Mouse (Mus musculus) ES-E14 (cell line): ENCODE measurements at regions not wholly inside any gene's neighbourhood (a gene's known extent, or its start where the extent isn't known, plus 50 kb on each side); places are given as distances from the start of the nearest gene placed in this dataset.

ENCODE experiments used
- DNase-seq: peaks from one replicate; pipeline ENCODE4 v3.0.0-alpha.2; 2013; ENCODE audit warnings: low read depth, low spot score
- H3K27ac ChIP-seq: 2 replicates; pipeline ENCODE4 v1.5.1; 2012; ENCODE audit warnings: low read depth, mild to moderate bottlenecking, low read length, moderate library complexity, mixed read lengths; ENCODE audit not compliant: poor library complexity, insufficient read depth, severe bottlenecking
- H3K36me3 ChIP-seq: 2 replicates; pipeline ENCODE4 v1.6.1; 2012; ENCODE audit warnings: mild to moderate bottlenecking, low read length, moderate library complexity, mixed read lengths; ENCODE audit not compliant: control insufficient read depth, poor library complexity, insufficient read depth, severe bottlenecking
- H3K4me1 ChIP-seq, 2 experiments: fragments of 150-350 bp in 1 of 2; sonication (generic) in 1 of 2; 2 replicates each; pipeline ENCODE4 v1.6.1; 2012; ENCODE audit warnings: low read length in 2 of 2, mild to moderate bottlenecking in 1 of 2, mixed read lengths in 1 of 2; ENCODE audit not compliant: control insufficient read depth in 2 of 2, insufficient read depth in 2 of 2, poor library complexity in 1 of 2
- H3K4me3 ChIP-seq, 2 experiments: fragments of 150-350 bp in 1 of 2; sonication (generic) in 1 of 2; 2 replicates each; pipeline ENCODE4 v1.5.1; 2012; ENCODE audit warnings: low read length in 2 of 2, low read depth in 1 of 2, mild to moderate bottlenecking in 1 of 2, mixed read lengths in 1 of 2; ENCODE audit not compliant: insufficient read depth in 1 of 2, poor library complexity in 1 of 2, severe bottlenecking in 1 of 2
- H3K9ac ChIP-seq: 2 replicates; pipeline ENCODE4 v1.6.1; 2012; ENCODE audit warnings: low read depth, mild to moderate bottlenecking, low read length, mixed read lengths; ENCODE audit not compliant: poor library complexity, insufficient read depth, severe bottlenecking
- H3K9me3 ChIP-seq: fragments of 150-350 bp; sonication (generic); 2 replicates; pipeline ENCODE4 v1.6.1; 2012; ENCODE audit warnings: low read depth, mild to moderate bottlenecking, low read length; ENCODE audit not compliant: control insufficient read depth, insufficient read depth
- CHD2 ChIP-seq: IDR thresholded peaks from 2 replicates; pipeline ENCODE4 v1.6.1; 2014; ENCODE audit warnings: mild to moderate bottlenecking, low read depth, low read length, inconsistent platforms
- HCFC1 ChIP-seq: IDR thresholded peaks from 2 replicates; pipeline ENCODE4 v1.6.1; 2012; ENCODE audit warnings: low read length, inconsistent platforms, borderline replicate concordance; ENCODE audit not compliant: insufficient read depth
- MAFK ChIP-seq: IDR thresholded peaks from 2 replicates; pipeline ENCODE4 v1.6.1; 2014; ENCODE audit warnings: mild to moderate bottlenecking, low read depth, low read length, inconsistent platforms; ENCODE audit not compliant: insufficient read depth
- ZC3H11A ChIP-seq: IDR thresholded peaks from 2 replicates; pipeline ENCODE4 v1.6.1; 2012; ENCODE audit warnings: low read depth, mild to moderate bottlenecking, inconsistent platforms, low read length, borderline replicate concordance
- ZNF384 ChIP-seq: IDR thresholded peaks from 2 replicates; pipeline ENCODE4 v1.6.1; 2012; ENCODE audit warnings: low read depth, low read length, inconsistent platforms
- in situ Hi-C, 2 experiments: fragments of 600-800 bp; cut with MboI; formaldehyde crosslinking; loops; one replicate each; pipeline ENCODE4 v1.15.1; 2025; ENCODE audit warnings: low sequenced_read_pairs in 2 of 2, inconsistent platforms in 1 of 2; ENCODE audit not compliant: unreplicated experiment in 2 of 2

- no peak overlapping the region for H3K9ac ChIP-seq
- H3K27ac ChIP-seq: no peak overlapping the region
- in situ Hi-C loops: loop anchor here in 1 of 2 experiments (25.0 kb wide), 1 partner anchor 195 kb away; no protein-coding TSS in a partner anchor
- no peaks in the 10 kb centered on the region for H3K9me3 ChIP-seq
- H3K4me3 ChIP-seq: no peak overlapping the region
- no peaks in the 10 kb centered on the region for H3K4me1 ChIP-seq
- H3K36me3 ChIP-seq: no peaks in the 10 kb centered on the region
- DNase-seq: no peak
- no peak for TF ChIP-seq ZC3H11A
- TF ChIP-seq HCFC1: no peak
- TF ChIP-seq MAFK: no peak
- no peak for TF ChIP-seq ZNF384
- TF ChIP-seq CHD2: no peak
These were observed 65.8 kb upstream of the Shisa3 start for GRCm38 (mm10) chr5:67541867-67542266.

GRCm38 (mm10) chr5:67544028-67544589 lies 63.6 kb upstream of the Shisa3 start:
- no peaks in the 10 kb centered on the region for H3K4me1 ChIP-seq
- no peak for TF ChIP-seq HCFC1
- no peak for TF ChIP-seq ZC3H11A
- no peak for TF ChIP-seq MAFK
- no peak for TF ChIP-seq CHD2
- no peak for TF ChIP-seq ZNF384
- H3K36me3 ChIP-seq: no peaks in the 10 kb centered on the region
- H3K9me3 ChIP-seq: no peaks in the 10 kb centered on the region
- H3K4me3 ChIP-seq: no peak overlapping the region
- DNase-seq: no peak
- in situ Hi-C loops: loop anchor here in 1 of 2 experiments (25.0 kb wide), 1 partner anchor 193 kb away; no protein-coding TSS in a partner anchor
- H3K27ac ChIP-seq: no peak overlapping the region
- no peak overlapping the region for H3K9ac ChIP-seq

- Histone ChIP-seq H3K36me3 (no peaks in the 10 kb centered on the region), H3K4me1 (no peaks in the 10 kb centered on the region), H3K9ac (no peak overlapping the region), H3K4me3 (no peak overlapping the region), H3K27ac (no peak overlapping the region), H3K9me3 (no peaks in the 10 kb centered on the region)
- peak; percentile 36 for DNase-seq
- in situ Hi-C loops: no loop called here
- no peak for TF ChIP-seq HCFC1
- no peak for TF ChIP-seq CHD2
- no peak for TF ChIP-seq ZC3H11A
- no peak for TF ChIP-seq MAFK
- TF ChIP-seq ZNF384: no peak
These were observed 57.4 kb upstream of the Shisa3 start for GRCm38 (mm10) chr5:67550257-67550656.

- no peaks in the 10 kb centered on the region for H3K36me3 ChIP-seq
- no peak overlapping the region for H3K4me3 ChIP-seq
- H3K9me3 ChIP-seq: no peaks in the 10 kb centered on the region
- no peak overlapping the region for H3K9ac ChIP-seq
- H3K4me1 ChIP-seq: no peaks in the 10 kb centered on the region
- TF ChIP-seq CHD2 (no peak), HCFC1 (no peak), ZNF384 (no peak), ZC3H11A (no peak), MAFK (no peak)
- no peak for DNase-seq
- no peak overlapping the region for H3K27ac ChIP-seq
- in situ Hi-C loops: no loop called here
These were observed 55.9 kb upstream of the Shisa3 start for GRCm38 (mm10) chr5:67551668-67552390.
